Mouse (Mus musculus): Measurements from ENCODE around the gene Lrrc74b. TPM values are rescaled to one million over a fixed set of nuclear protein-coding genes. Genes with fewer than 3 reads are reported as not detected.
A peak's percentile ranks its signal among the peaks of the same experiment; 100 is the strongest.
"Not testable (repeated sequence)": the region's sequence is repeated elsewhere in the genome, so short reads cannot be mapped to it uniquely, and the experiment has no call there.

Lrrc74b gene
- polyA plus RNA-seq, 1 experiment: 0.06 TPM

- H3K36me3 ChIP-seq (ENCODE audit: control insufficient read depth, insufficient read depth): no peaks in the 10 kb centered on the region
These were observed 3.0 kb downstream of the Lrrc74b start for GRCm38 (mm10) chr16:17557947-17558480.

GRCm38 (mm10) chr16:17556907-17557306 lies 4.1 kb downstream of the Lrrc74b start:
- H3K79me2 ChIP-seq (ENCODE audit: control insufficient read depth, insufficient read depth): no peaks in the 10 kb centered on the region
- no peaks in the 10 kb centered on the region for H3K27me3 ChIP-seq (ENCODE audit: control insufficient read depth, insufficient read depth, insufficient read length)
- no peaks in the 10 kb centered on the region for H3K36me3 ChIP-seq (ENCODE audit: control insufficient read depth, insufficient read depth)
- no peaks in the 10 kb centered on the region for H3K79me3 ChIP-seq (ENCODE audit: low read depth)
- no peak overlapping the region for H3ac ChIP-seq (ENCODE audit: control insufficient read depth, insufficient read length, low read depth)
- H3K4me3 ChIP-seq (ENCODE audit: insufficient read depth, poor library complexity, severe bottlenecking): no peak overlapping the region
- TF ChIP-seq CEBPB (IDR thresholded peaks at IDR 0.05; ENCODE audit: low read depth) (no peak), CTCF (IDR thresholded peaks at IDR 0.05; ENCODE audit: control insufficient read depth, insufficient read depth, insufficient read length) (no peak), MYOG (IDR thresholded peaks at IDR 0.05; ENCODE audit: control insufficient read depth, extremely low read depth, insufficient read length) (no peak), MYOD1 (IDR thresholded peaks at IDR 0.05; ENCODE audit: control insufficient read depth, insufficient read length, low read depth) (no peak), USF1 (IDR thresholded peaks at IDR 0.05; ENCODE audit: low read depth) (no peak), FOSL1 (IDR thresholded peaks at IDR 0.05; ENCODE audit: insufficient read depth, low read length, poor library complexity, severe bottlenecking) (no peak), MAX (IDR thresholded peaks at IDR 0.05) (no peak)

More at GRCm38 (mm10) chr16:17557947-17558480, 3.0 kb downstream of the Lrrc74b start:
- Histone ChIP-seq H3K79me3 (ENCODE audit: low read depth) (no peaks in the 10 kb centered on the region), H3K4me3 (ENCODE audit: insufficient read depth, poor library complexity, severe bottlenecking) (no peak overlapping the region), H3ac (ENCODE audit: control insufficient read depth, insufficient read length, low read depth) (no peak overlapping the region), H3K27me3 (ENCODE audit: control insufficient read depth, insufficient read depth, insufficient read length) (no peaks in the 10 kb centered on the region), H3K79me2 (ENCODE audit: control insufficient read depth, insufficient read depth) (no peaks in the 10 kb centered on the region)
- no peak for TF ChIP-seq FOSL1 (IDR thresholded peaks at IDR 0.05; ENCODE audit: insufficient read depth, low read length, poor library complexity, severe bottlenecking)
- TF ChIP-seq CTCF (IDR thresholded peaks at IDR 0.05; ENCODE audit: control insufficient read depth, insufficient read depth, insufficient read length): peak; percentile 91

GRCm38 (mm10) chr16:17556180-17556579 lies 4.9 kb downstream of the Lrrc74b start:
- Histone ChIP-seq H3K79me3 (ENCODE audit: low read depth) (no peaks in the 10 kb centered on the region), H3K79me2 (ENCODE audit: control insufficient read depth, insufficient read depth) (no peaks in the 10 kb centered on the region), H3K27me3 (ENCODE audit: control insufficient read depth, insufficient read depth, insufficient read length) (no peaks in the 10 kb centered on the region), H3ac (ENCODE audit: control insufficient read depth, insufficient read length, low read depth) (no peak overlapping the region), H3K36me3 (ENCODE audit: control insufficient read depth, insufficient read depth) (no peaks in the 10 kb centered on the region), H3K4me3 (ENCODE audit: insufficient read depth, poor library complexity, severe bottlenecking) (no peak overlapping the region)
- TF ChIP-seq USF1 (IDR thresholded peaks at IDR 0.05; ENCODE audit: low read depth): peak; percentile 42
- TF ChIP-seq FOSL1 (IDR thresholded peaks at IDR 0.05; ENCODE audit: insufficient read depth, low read length, poor library complexity, severe bottlenecking): no peak
- no peak for TF ChIP-seq CEBPB (IDR thresholded peaks at IDR 0.05; ENCODE audit: low read depth)

GRCm38 (mm10) chr16:17554702-17555101 lies 6.3 kb downstream of the Lrrc74b start:
- not testable (repeated sequence) for H3K36me3 ChIP-seq (ENCODE audit: control insufficient read depth, insufficient read depth); H3K4me3 ChIP-seq (ENCODE audit: insufficient read depth, poor library complexity, severe bottlenecking); H3K27me3 ChIP-seq (ENCODE audit: control insufficient read depth, insufficient read depth, insufficient read length); H3ac ChIP-seq (ENCODE audit: control insufficient read depth, insufficient read length, low read depth); H3K79me2 ChIP-seq (ENCODE audit: control insufficient read depth, insufficient read depth); H3K79me3 ChIP-seq (ENCODE audit: low read depth)

- Histone ChIP-seq H3K79me2 (ENCODE audit: control insufficient read depth, insufficient read depth) (no peaks in the 10 kb centered on the region), H3K27me3 (ENCODE audit: control insufficient read depth, insufficient read depth, insufficient read length) (no peaks in the 10 kb centered on the region), H3K79me3 (ENCODE audit: low read depth) (no peaks in the 10 kb centered on the region), H3K36me3 (ENCODE audit: control insufficient read depth, insufficient read depth) (no peaks in the 10 kb centered on the region), H3K4me3 (ENCODE audit: insufficient read depth, poor library complexity, severe bottlenecking) (no peak overlapping the region), H3ac (ENCODE audit: control insufficient read depth, insufficient read length, low read depth) (no peak overlapping the region)
- TF ChIP-seq CTCF (IDR thresholded peaks at IDR 0.05; ENCODE audit: control insufficient read depth, insufficient read depth, insufficient read length) (no peak), USF1 (IDR thresholded peaks at IDR 0.05; ENCODE audit: low read depth) (peak; percentile 10)
These were observed 6.9 kb downstream of the Lrrc74b start for GRCm38 (mm10) chr16:17553910-17554685.

- H3K4me3 ChIP-seq (ENCODE audit: insufficient read depth, poor library complexity, severe bottlenecking): no peak overlapping the region
- H3K79me2 ChIP-seq (ENCODE audit: control insufficient read depth, insufficient read depth): no peaks in the 10 kb centered on the region
- H3ac ChIP-seq (ENCODE audit: control insufficient read depth, insufficient read length, low read depth): no peak overlapping the region
- TF ChIP-seq FOSL1 (IDR thresholded peaks at IDR 0.05; ENCODE audit: insufficient read depth, low read length, poor library complexity, severe bottlenecking) (no peak), MYOG (IDR thresholded peaks at IDR 0.05; ENCODE audit: control insufficient read depth, extremely low read depth, insufficient read length) (no peak), CTCF (IDR thresholded peaks at IDR 0.05; ENCODE audit: control insufficient read depth, insufficient read depth, insufficient read length) (no peak), MAX (IDR thresholded peaks at IDR 0.05) (no peak), CEBPB (IDR thresholded peaks at IDR 0.05; ENCODE audit: low read depth) (no peak), USF1 (IDR thresholded peaks at IDR 0.05; ENCODE audit: low read depth) (no peak), MYOD1 (IDR thresholded peaks at IDR 0.05; ENCODE audit: control insufficient read depth, insufficient read length, low read depth) (no peak)
- no peaks in the 10 kb centered on the region for H3K36me3 ChIP-seq (ENCODE audit: control insufficient read depth, insufficient read depth)
- H3K79me3 ChIP-seq (ENCODE audit: low read depth): no peaks in the 10 kb centered on the region
- no peaks in the 10 kb centered on the region for H3K27me3 ChIP-seq (ENCODE audit: control insufficient read depth, insufficient read depth, insufficient read length)
These were observed 8.2 kb downstream of the Lrrc74b start for GRCm38 (mm10) chr16:17552837-17553236.
